Mouse (Mus musculus) midbrain, embryonic 10.5 days (tissue): ENCODE measurements around the gene Rapgef2. TPM values are rescaled to one million over a fixed set of nuclear protein-coding genes. Genes with fewer than 3 reads are reported as not detected.

Experiments
- DNase-seq: peaks from one replicate; pipeline ENCODE4 v3.0.0-alpha.2; 2017; ENCODE audit warnings: low spot score
- H3K27ac ChIP-seq: fragments of 300-500 bp; sonication (generic); replicated peaks from 2 replicates; pipeline ENCODE4 v1.5.1; 2016; ENCODE audit warnings: mild to moderate bottlenecking
- H3K27me3 ChIP-seq: fragments of 300-500 bp; sonication (generic); 2 replicates; pipeline ENCODE4 v1.6.1; 2016; ENCODE audit warnings: low read depth, mild to moderate bottlenecking; ENCODE audit not compliant: poor library complexity, severe bottlenecking
- H3K36me3 ChIP-seq: fragments of 300-500 bp; sonication (generic); 2 replicates; pipeline ENCODE4 v1.6.1; 2016; ENCODE audit warnings: mild to moderate bottlenecking, moderate library complexity
- H3K4me1 ChIP-seq: fragments of 300-500 bp; sonication (generic); 2 replicates; pipeline ENCODE4 v1.6.1; 2016
- H3K4me3 ChIP-seq: fragments of 300-500 bp; sonication (generic); 2 replicates; pipeline ENCODE4 v1.5.1; 2016; ENCODE audit warnings: mild to moderate bottlenecking, moderate library complexity
- H3K9me3 ChIP-seq: fragments of 300-500 bp; sonication (generic); replicated peaks from 2 replicates; pipeline ENCODE4 v1.6.1; 2016; ENCODE audit warnings: mild to moderate bottlenecking
- WGBS: fragments of 180-500 bp; shearing (Covaris S2); methylation state at CpG from one replicate; pipeline ENCODE4 v1.1.7; 2016; 5-methylcytosine and 5-hydroxymethylcytosine counted together
- polyA plus RNA-seq: library from polyadenylated mRNA; unstranded; fragments of >200 nt; fragmentation: Nextera tagmentation; extraction: Ambion mirVana; gene quantifications from 2 replicates; pipeline ENCODE4 v1.2.1, GENCODE M21; 2016

Rapgef2 gene
- polyA plus RNA-seq, 1 experiment from 2014 or later, result 3.9 TPM

DNA sequence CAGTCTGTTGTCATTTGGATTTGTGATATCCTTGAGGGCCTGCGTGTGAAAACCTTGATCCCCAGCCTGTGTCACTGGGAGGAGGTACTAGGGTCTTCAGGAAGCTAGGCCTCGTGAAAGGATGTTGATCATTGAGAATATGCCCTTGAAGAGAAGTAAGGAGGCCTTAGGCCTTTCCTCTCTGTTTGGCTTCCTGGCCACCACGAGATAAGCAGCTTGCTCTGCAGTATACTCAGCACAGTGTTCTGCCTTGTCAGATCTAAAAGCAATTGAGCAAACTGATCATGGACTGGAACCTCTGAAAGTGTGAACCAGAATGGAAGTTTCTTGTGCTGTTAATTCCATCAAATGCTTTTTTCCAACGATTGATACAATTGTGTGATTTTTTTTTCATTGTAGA is 255.5 kb downstream of the Rapgef2 start:
- no peaks in the 10 kb centered on the region for H3K4me1 ChIP-seq
- H3K4me3 ChIP-seq, result no peak overlapping the region
- WGBS, result 82% methylated on average over 4 of the region's 4 CpGs
- H3K27me3 ChIP-seq, result no peaks in the 10 kb centered on the region
- H3K36me3 ChIP-seq, result no peaks in the 10 kb centered on the region
- H3K27ac ChIP-seq, result no peak overlapping the region
- peaks cover 8% of the 10 kb centered on the region; the same call in 1 of the 2 replicates for H3K9me3 ChIP-seq
- no peak for DNase-seq

DNA sequence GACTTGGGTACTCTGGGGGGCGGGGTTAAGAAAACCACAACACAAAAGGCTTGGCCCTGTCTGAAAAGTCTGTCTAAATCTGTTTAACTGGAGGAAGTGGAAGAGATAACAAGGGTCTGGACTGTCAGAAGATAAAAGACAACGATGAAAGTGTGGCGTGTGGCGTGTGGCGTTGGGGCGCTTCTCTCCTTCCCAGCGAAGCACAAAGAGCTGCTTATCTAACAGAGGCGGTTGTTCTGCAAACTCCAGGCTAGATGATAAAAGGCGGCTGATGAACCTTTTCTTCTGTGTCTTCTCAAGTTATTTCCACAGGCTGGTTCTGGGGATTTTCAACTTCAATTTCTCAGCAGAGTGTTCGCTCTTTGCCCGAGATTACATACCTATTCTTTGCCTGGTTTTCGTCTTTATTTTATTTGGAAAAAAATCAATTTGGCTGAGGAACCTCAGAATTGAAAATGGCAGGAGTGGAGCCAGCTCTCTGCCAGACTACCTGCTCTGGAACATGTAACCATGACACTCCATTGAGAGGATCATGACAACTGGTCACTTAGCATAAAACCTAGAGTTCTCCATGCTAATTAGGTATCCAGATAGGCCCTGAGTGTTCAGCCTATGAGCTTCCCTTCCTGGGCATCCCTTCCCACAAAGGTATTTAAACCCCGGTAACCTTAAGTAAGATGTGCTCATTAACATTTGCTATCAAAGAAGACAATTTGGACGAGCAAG is 258.0 kb downstream of the Rapgef2 start:
- peaks cover 8% of the 10 kb centered on the region; the same call in 1 of the 2 replicates for H3K9me3 ChIP-seq
- H3K4me1 ChIP-seq, result no peaks in the 10 kb centered on the region
- H3K36me3 ChIP-seq, result no peaks in the 10 kb centered on the region
- DNase-seq, result no peak
- WGBS, result 86% methylated on average over 14 of the region's 14 CpGs
- H3K4me3 ChIP-seq, result no peak overlapping the region
- no peaks in the 10 kb centered on the region for H3K27me3 ChIP-seq
- no peak overlapping the region for H3K27ac ChIP-seq

DNA sequence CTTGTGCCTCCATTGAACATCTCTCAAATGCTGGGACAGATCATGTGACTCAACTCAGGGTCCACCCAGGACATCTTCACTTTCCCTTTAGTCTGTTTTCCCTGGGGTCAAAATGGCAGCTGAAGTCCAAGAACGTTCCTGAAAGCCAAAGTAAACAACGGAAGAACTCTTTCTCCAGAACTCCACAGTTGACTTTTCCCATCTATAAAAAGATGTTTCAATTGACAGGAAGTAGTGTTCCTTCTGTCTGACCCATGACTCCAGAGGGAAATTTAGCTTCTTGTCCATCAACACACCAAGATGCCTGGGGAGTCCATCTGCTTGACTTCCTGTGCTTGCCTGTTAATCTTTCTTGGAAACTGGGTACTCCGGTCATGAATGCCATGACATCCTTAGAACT is 260.3 kb downstream of the Rapgef2 start:
- Histone ChIP-seq H3K36me3 (no peaks in the 10 kb centered on the region), H3K4me3 (no peak overlapping the region), H3K27ac (no peak overlapping the region), H3K27me3 (no peaks in the 10 kb centered on the region), H3K9me3 (no peaks in the 10 kb centered on the region; the same call in 1 of the 2 replicates), H3K4me1 (no peaks in the 10 kb centered on the region)
- 82% methylated on average over 3 of the region's 3 CpGs for WGBS
- no peak for DNase-seq

DNA sequence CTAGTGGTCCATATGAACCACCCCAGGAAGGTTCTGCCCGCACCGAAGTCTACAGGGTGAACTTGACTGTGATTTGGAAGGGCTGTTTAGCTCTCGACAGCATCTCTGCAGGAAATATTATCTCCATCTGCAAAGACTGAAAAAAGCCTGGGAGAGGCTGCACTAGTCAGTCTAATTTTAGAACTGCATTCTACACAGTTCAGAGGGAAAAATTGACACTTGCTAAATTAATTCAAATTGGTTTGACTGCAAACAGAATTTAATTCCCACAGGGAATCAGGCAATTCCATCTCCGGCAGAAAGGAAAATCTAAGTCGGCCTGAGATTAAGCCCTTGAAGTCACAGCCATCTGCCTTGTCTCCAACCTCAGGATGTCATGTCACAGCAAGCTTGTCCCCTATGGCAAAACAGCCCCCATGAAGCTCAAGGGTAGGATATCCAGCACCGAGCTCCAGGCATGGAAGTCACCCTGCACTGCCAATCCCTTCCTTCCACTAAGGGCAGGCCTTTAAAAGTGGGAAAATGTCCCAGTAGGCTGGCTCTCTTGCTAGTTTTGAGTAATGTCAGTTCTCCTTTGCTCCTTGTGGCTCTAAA is 262.5 kb downstream of the Rapgef2 start:
- Histone ChIP-seq H3K9me3 (no peaks in the 10 kb centered on the region), H3K27ac (no peak overlapping the region), H3K36me3 (no peaks in the 10 kb centered on the region), H3K4me1 (no peaks in the 10 kb centered on the region), H3K27me3 (no peaks in the 10 kb centered on the region), H3K4me3 (no peak overlapping the region)
- 83% methylated on average over 6 of the region's 6 CpGs for WGBS
- no peak for DNase-seq

DNA sequence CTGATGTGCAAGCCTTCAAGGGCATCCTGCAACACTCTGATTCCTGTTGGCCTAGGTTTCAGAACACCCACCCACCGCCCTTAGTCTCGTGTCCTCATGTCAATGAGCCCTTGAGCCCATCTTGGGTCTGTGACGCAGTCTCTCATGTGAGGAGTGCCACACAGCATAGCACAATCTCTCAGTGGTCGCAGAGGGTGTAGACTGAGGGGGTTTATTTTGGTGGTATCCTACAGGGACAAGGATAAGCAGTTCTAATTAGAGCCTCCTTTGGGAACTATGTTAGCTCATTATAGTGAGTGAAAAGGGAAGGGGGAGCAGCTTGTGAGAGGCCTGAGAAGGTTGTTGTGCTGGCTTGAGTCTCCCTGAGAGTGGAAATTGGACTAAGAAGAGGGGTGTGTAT is 263.6 kb downstream of the Rapgef2 start:
- 86% methylated on average over 4 of the region's 4 CpGs for WGBS
- no peaks in the 10 kb centered on the region for H3K36me3 ChIP-seq
- no peaks in the 10 kb centered on the region for H3K9me3 ChIP-seq
- DNase-seq, result no peak
- H3K27ac ChIP-seq, result no peak overlapping the region
- no peaks in the 10 kb centered on the region for H3K4me1 ChIP-seq
- no peaks in the 10 kb centered on the region for H3K27me3 ChIP-seq
- no peak overlapping the region for H3K4me3 ChIP-seq

DNA sequence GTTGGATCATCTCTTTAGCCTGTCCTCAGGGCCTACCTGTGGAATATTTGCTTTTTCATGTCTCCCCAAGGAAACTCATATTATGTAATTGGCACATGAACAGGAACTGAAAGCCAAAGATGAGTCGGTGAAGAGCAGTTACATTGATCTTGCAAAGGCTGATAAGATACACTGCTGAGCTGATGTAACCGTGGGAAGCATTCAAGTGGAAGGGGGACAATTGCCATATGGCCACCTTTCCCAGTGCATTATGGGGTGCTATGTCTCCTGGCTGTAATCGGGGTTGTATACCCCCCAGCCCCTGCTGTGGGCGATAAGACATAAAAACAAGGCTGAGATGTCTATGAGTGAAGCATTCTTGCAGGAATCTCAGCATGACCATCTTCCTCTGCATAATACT is 268.9 kb downstream of the Rapgef2 start:
- H3K27me3 ChIP-seq, result no peaks in the 10 kb centered on the region
- DNase-seq, result no peak
- H3K4me1 ChIP-seq, result no peaks in the 10 kb centered on the region
- no peak overlapping the region for H3K4me3 ChIP-seq
- 91% methylated on average over 4 of the region's 4 CpGs for WGBS
- H3K27ac ChIP-seq, result no peak overlapping the region
- no peaks in the 10 kb centered on the region for H3K9me3 ChIP-seq
- no peaks in the 10 kb centered on the region for H3K36me3 ChIP-seq

DNA sequence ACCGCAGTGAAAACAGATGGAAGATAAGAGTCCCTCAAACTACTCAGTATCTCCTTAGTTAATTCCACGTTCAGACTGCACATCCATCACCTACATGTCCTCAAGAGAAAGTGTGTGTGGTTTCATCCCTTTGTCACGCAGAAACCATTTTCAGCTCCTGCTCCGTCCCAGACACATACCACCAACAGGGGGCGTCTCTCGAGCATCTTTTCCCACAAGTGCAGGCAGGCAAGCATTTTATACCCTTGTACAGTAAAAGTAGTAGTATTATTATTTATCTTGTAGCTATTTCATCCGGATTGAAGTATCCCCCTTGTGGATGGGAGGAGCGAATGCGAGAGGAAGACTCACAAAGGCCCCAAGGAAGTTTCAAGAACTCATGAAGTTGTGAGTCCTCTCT is 269.5 kb downstream of the Rapgef2 start:
- Histone ChIP-seq H3K27ac (no peak overlapping the region), H3K4me1 (no peaks in the 10 kb centered on the region), H3K9me3 (no peaks in the 10 kb centered on the region), H3K4me3 (no peak overlapping the region), H3K27me3 (no peaks in the 10 kb centered on the region), H3K36me3 (no peaks in the 10 kb centered on the region)
- 86% methylated on average over 9 of the region's 9 CpGs for WGBS
- no peak for DNase-seq

DNA sequence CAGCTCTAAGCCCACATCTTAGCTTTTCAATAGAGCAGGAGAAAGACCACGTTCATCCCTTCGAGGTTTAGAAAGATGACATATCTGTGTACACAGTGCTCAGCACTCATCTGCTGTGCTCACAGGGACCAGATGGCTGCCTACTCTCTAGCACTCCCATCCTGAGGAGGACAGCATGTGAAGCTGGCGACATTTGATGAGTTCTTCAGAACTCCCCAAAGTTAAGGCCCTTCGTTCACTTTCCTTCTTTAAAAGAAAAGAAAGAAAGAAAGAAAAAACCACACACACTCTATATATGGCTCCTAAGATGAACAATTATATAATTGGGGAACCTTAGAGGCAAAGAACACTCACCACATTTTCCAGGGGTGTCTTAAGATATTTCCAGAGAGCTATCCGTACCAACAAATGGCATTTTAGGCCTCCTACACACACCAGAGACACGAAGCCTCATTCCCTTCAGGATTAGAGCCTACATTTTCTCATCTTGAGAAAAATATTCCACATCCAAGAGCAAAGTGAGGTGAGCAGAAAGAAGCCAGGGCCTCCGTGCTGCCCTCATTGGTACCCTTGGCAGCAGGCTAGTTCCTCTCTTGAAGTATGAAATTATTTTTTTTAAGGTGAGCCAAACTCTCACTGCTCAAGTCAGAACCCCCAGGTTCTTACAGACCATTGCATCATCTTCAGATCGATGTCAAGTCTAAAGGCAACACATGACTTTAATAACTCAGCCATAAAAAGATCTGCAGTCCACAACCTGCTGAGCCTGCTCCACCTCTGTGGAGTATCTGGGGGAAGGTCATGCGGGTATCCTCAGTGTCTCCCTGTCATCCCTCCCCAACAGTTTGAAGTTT is 270.5 kb downstream of the Rapgef2 start:
- Histone ChIP-seq H3K36me3 (no peaks in the 10 kb centered on the region), H3K4me1 (no peaks in the 10 kb centered on the region), H3K4me3 (no peak overlapping the region), H3K27ac (no peak overlapping the region), H3K9me3 (no peaks in the 10 kb centered on the region), H3K27me3 (no peaks in the 10 kb centered on the region)
- DNase-seq, result no peak
- 88% methylated on average over 9 of the region's 9 CpGs for WGBS

Other genes starting within 250 kb of the Rapgef2 start
- gene Gm17359, start 50.1 kb upstream of the Rapgef2 start, polyA plus RNA-seq, result 0.14 TPM in 1 of 2 replicates, not detected in the other